Mouse (Mus musculus) liver, postnatal 0 days (tissue): Measurements from ENCODE around the gene Ap2s1.

Experiments
- CTCF ChIP-seq: sonication (generic); IDR thresholded peaks from 2 replicates; pipeline ENCODE4 v1.5.1; 2016; ENCODE audit warnings: antibody characterized with exemption, low read depth
- EP300 ChIP-seq: IDR thresholded peaks from 2 replicates; pipeline ENCODE4 v1.6.1; 2016; ENCODE audit warnings: antibody characterized with exemption, low read depth, mild to moderate bottlenecking

GRCm38 (mm10) chr7:16700583-16700982 is 37.6 kb upstream of the Ap2s1 start:
- TF ChIP-seq CTCF (no peak), EP300 (no peak)
